Mouse (Mus musculus) myocyte (in vitro differentiated cells): ENCODE results near the gene Pard6a. TPM values are rescaled to one million over a fixed set of nuclear protein-coding genes. Genes with fewer than 3 reads are reported as not detected.

ENCODE experiments used
- H3K27me3 ChIP-seq: one replicate; pipeline ENCODE4 v1.6.1; 2011; ENCODE audit not compliant: control insufficient read depth, insufficient read depth, insufficient read length
- H3K36me3 ChIP-seq: one replicate; pipeline ENCODE4 v1.6.1; 2011; ENCODE audit not compliant: control insufficient read depth, insufficient read depth
- H3K4me2 ChIP-seq: one replicate; pipeline ENCODE4 v1.6.1; 2011; ENCODE audit warnings: low read depth, control low read depth
- H3K4me3 ChIP-seq: one replicate; pipeline ENCODE4 v1.5.1; 2011; ENCODE audit warnings: mild to moderate bottlenecking, control low read depth, moderate library complexity
- H3K79me2 ChIP-seq: one replicate; pipeline ENCODE4 v1.6.1; 2011; ENCODE audit not compliant: control insufficient read depth, insufficient read depth
- H3ac ChIP-seq: one replicate; pipeline ENCODE4 v1.6.1; 2011; ENCODE audit not compliant: control insufficient read depth, insufficient read length
- CEBPB ChIP-seq: IDR thresholded peaks from 2 replicates; pipeline ENCODE4 v1.6.1; 2011; ENCODE audit warnings: mild to moderate bottlenecking, moderate library complexity; ENCODE audit not compliant: poor library complexity, insufficient read depth, severe bottlenecking
- E2F4 ChIP-seq: IDR thresholded peaks from one replicate; pipeline ENCODE4 v1.6.1; 2011; ENCODE audit warnings: mild to moderate bottlenecking, control low read depth, moderate library complexity; ENCODE audit not compliant: insufficient read depth
- MAX ChIP-seq: IDR thresholded peaks from one replicate; pipeline ENCODE4 v1.6.1; 2011; ENCODE audit warnings: low read depth, mild to moderate bottlenecking, control low read depth
- MYOD1 ChIP-seq, 3 experiments: IDR thresholded peaks; one replicate each; pipeline ENCODE4 v1.6.1; 2011; ENCODE audit warnings: control low read depth in 2 of 3, low read depth in 2 of 3, mild to moderate bottlenecking in 2 of 3, moderate library complexity in 1 of 3; ENCODE audit not compliant: insufficient read length in 2 of 3, control insufficient read depth in 1 of 3
- MYOG ChIP-seq, 3 experiments: IDR thresholded peaks; one replicate each; pipeline ENCODE4 v1.6.1; 2011; ENCODE audit warnings: control low read depth in 2 of 3, low read depth in 2 of 3, mild to moderate bottlenecking in 2 of 3; ENCODE audit not compliant: insufficient read length in 2 of 3, control insufficient read depth in 1 of 3, insufficient read depth in 1 of 3
- POLR2A ChIP-seq: IDR thresholded peaks from one replicate; pipeline ENCODE4 v1.6.1; 2011; ENCODE audit warnings: low read depth, mild to moderate bottlenecking, control low read depth, moderate library complexity; ENCODE audit not compliant: insufficient read length
- POLR2AphosphoS2 ChIP-seq: IDR thresholded peaks from one replicate; pipeline ENCODE4 v1.6.1; 2011; ENCODE audit warnings: low read depth, control low read depth; ENCODE audit not compliant: insufficient read length
- REST ChIP-seq: IDR thresholded peaks from one replicate; pipeline ENCODE4 v1.6.1; 2011; ENCODE audit warnings: mild to moderate bottlenecking, control low read depth, moderate library complexity; ENCODE audit not compliant: insufficient read depth, insufficient read length
- SRF ChIP-seq: IDR thresholded peaks from one replicate; pipeline ENCODE4 v1.6.1; 2011; ENCODE audit warnings: low read depth; ENCODE audit not compliant: control insufficient read depth, insufficient read length
- TCF12 ChIP-seq: IDR thresholded peaks from one replicate; pipeline ENCODE4 v1.6.1; 2011; ENCODE audit warnings: mild to moderate bottlenecking, control low read depth; ENCODE audit not compliant: poor library complexity, insufficient read depth, severe bottlenecking
- TCF3 ChIP-seq: IDR thresholded peaks from one replicate; pipeline ENCODE4 v1.6.1; 2011; ENCODE audit warnings: low read depth, control low read depth; ENCODE audit not compliant: insufficient read length
- USF1 ChIP-seq: IDR thresholded peaks from one replicate; pipeline ENCODE4 v1.6.1; 2011; ENCODE audit warnings: low read depth, mild to moderate bottlenecking, control low read depth, moderate library complexity
- polyA plus RNA-seq: library from polyadenylated mRNA; unstranded; fragments of >200 nt; fragmentation: generic; extraction: Trizol; gene quantifications from one replicate; pipeline ENCODE4 v1.2.1, GENCODE M21; 2012; ENCODE audit warnings: missing spikeins

The Pard6a gene
- polyA plus RNA-seq = 32.1 TPM

DNA sequence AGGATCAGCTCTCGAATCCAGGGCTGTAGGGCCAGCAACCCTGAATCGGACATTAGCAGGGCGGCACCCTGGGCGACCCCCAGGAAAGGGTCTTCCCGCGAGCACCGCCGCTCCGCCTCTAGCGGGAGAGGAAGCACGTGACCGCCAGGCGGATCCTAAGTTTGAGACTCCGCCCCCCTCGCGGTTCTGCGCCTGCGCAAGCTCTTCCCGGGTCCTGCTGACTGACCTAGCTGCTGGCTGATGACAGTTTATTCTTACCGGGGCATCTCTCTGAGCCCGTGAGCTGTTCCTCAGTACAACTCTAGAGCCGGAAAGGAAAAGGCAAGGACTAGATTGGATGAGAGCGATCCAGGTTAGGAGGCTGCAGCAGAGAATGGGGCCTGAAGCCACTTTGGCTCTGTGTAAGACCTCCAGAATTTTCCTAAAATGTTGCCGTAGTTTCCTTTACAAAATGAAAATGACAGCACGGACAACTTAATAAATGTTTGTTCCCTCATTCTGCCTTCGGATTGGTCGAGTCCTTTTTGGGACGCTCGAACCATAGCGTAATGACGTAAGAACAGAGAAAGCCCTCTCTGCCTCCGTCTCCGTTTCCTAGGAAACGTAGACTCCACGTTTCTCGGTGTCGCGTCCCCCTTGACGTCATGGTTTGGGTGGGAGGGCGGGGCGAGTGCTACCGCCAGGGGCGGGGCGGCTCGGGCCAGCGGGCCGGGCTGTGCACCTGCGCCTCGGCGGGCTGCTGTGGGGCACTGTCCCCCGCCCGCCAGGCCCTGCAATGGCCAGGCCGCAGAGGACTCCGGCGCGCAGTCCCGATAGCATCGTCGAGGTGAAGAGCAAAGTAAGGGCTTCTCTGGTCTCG, at the start of gene Pard6a, which contains the start of gene Acd:
Pard6a (plus strand) TSS at position 183 of the 859 bp plus-strand sequence.
Acd (minus strand) TSS at position 137 of the 859 bp plus-strand sequence.
- Histone ChIP-seq H3ac (peak within 1 kb of the TSS; percentile 6), H3K27me3 (no peaks in the 10 kb centered on the region), H3K4me3 (peak within 1 kb of the TSS; percentile 91), H3K4me2 (peak within 1 kb of the TSS; percentile 99), H3K79me2 (peaks cover under 1% of the 10 kb centered on the region), H3K36me3 (peaks cover 3% of the 10 kb centered on the region)
- no peak for TF ChIP-seq MAX
- peak in 2 of 3 experiments; percentile 47 to 57 for TF ChIP-seq MYOG (IDR thresholded peaks at IDR 0.05; ENCODE audit: control insufficient read depth in 1 of 3, insufficient read depth in 1 of 3, insufficient read length in 2 of 3, low read depth in 2 of 3)
- no peak for TF ChIP-seq E2F4
- peak; percentile 79 for TF ChIP-seq POLR2A
- TF ChIP-seq SRF = no peak
- TF ChIP-seq TCF12 = no peak
- TF ChIP-seq REST = no peak
- TF ChIP-seq MYOD1 (IDR thresholded peaks at IDR 0.05; ENCODE audit: control insufficient read depth in 1 of 3, insufficient read length in 2 of 3, low read depth in 2 of 3) = peak in 1 of 3 experiments; percentile 70
- peak; percentile 89 for TF ChIP-seq POLR2AphosphoS2
- TF ChIP-seq CEBPB = peak; percentile 17; the same call in 1 of the 2 replicates
- TF ChIP-seq TCF3 = no peak
- peak; percentile 94 for TF ChIP-seq USF1

DNA sequence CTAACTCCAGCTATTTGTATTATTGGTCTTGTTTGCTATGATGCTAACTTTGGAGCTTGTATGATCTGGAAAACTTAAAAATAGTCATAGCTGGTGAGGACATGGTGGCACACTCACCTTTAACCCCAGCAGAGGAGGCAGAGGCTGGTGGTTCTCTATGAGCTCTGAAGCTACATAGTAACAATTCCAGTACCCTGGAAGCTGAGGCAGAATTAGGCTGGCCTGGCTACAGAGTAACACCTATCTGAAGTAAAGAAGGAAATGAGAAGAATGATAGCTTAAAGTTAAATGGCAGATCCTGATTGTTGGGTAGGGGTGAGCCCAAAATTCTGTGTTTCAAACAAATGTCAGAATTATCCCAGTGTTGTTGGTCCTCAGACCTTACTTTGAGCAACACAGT, 43.3 kb upstream of the Pard6a start:
- Histone ChIP-seq H3ac (no peak overlapping the region), H3K79me2 (peaks cover 92% of the 10 kb centered on the region), H3K4me2 (no peak overlapping the region), H3K36me3 (peaks cover 8% of the 10 kb centered on the region), H3K27me3 (no peaks in the 10 kb centered on the region), H3K4me3 (no peak overlapping the region)
- TF ChIP-seq REST (no peak), USF1 (no peak), POLR2AphosphoS2 (no peak)

DNA sequence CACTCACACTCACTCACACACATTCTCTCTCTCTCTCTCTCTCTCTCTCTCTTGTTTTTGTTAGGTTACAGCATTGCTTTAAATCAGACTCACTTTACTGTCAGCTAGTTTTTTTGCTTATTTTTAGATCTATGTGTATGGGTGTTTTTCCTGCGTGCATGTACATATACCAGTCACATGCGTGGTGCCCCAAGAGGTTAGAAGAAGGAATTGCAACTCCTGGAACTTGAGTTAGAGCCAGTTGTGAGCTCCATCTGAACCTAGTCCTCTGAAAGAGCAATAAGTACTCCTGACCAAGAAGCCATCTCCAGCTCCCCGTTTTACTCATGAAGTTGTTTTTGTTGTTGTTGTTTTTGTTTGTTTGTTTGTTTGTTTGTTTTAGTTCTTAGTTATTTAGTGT, 39.8 kb upstream of the Pard6a start:
- Histone ChIP-seq H3K27me3 (no peaks in the 10 kb centered on the region), H3K36me3 (peaks cover 23% of the 10 kb centered on the region), H3K79me2 (peaks cover 62% of the 10 kb centered on the region), H3ac (no peak overlapping the region), H3K4me3 (no peak overlapping the region), H3K4me2 (no peak overlapping the region)
- TF ChIP-seq TCF12 (no peak), MYOD1 (IDR thresholded peaks at IDR 0.05; ENCODE audit: control insufficient read depth in 1 of 3, insufficient read length in 2 of 3, low read depth in 2 of 3) (no peak), REST (no peak), MYOG (IDR thresholded peaks at IDR 0.05; ENCODE audit: control insufficient read depth in 1 of 3, insufficient read depth in 1 of 3, insufficient read length in 2 of 3, low read depth in 2 of 3) (no peak), POLR2A (no peak), MAX (no peak), SRF (no peak), TCF3 (no peak)

DNA sequence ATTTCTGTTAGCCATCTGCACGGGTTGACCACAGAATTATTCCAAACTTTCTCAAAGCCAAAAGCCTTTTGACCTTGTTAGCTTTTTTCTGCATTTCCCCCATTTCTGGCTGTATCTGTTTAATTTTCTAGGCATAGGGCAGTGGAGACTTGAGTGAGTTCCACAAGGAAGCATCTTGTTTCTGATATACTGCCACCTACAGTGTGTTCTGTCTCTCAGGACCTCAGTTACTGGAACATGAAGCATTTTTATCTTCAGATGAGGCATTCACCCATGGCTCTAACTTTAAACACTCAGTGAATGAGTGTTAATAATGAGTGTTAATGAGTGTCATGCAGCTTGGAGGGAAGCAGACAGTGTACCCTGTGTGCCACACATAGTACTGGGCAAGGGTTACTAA, 23.1 kb upstream of the Pard6a start:
- Histone ChIP-seq H3K36me3 (peaks cover 37% of the 10 kb centered on the region), H3K79me2 (no peaks in the 10 kb centered on the region), H3K4me3 (no peak overlapping the region), H3K27me3 (no peaks in the 10 kb centered on the region), H3ac (no peak overlapping the region), H3K4me2 (no peak overlapping the region)
- TF ChIP-seq REST (no peak), E2F4 (no peak), CEBPB (no peak), MYOD1 (IDR thresholded peaks at IDR 0.05; ENCODE audit: control insufficient read depth in 1 of 3, insufficient read length in 2 of 3, low read depth in 2 of 3) (no peak), TCF12 (no peak), SRF (no peak), POLR2A (no peak), MAX (no peak), MYOG (IDR thresholded peaks at IDR 0.05; ENCODE audit: control insufficient read depth in 1 of 3, insufficient read depth in 1 of 3, insufficient read length in 2 of 3, low read depth in 2 of 3) (no peak), TCF3 (no peak), USF1 (no peak), POLR2AphosphoS2 (no peak)

DNA sequence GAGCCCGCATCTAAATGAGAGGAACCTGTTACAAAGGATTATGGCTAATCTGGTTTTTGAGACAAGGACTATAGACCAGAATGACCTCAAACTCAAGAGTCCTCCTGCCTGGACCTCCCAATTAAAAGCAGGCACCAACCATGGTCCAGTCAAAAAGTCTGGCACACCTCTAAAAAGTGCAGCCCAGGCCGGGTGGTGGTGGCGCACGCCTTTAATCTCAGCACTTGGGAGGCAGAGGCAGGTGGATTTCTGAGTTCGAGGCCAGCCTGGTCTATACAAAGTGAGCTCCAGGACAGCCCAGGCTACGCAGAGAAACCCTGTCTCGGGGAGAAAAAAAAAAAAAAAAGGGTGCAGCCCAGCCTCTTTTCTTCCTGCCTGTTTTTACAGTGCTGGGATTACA, 15.6 kb upstream of the Pard6a start:
- TF ChIP-seq MAX = no peak
- TF ChIP-seq CEBPB = no peak
- TF ChIP-seq MYOD1 (IDR thresholded peaks at IDR 0.05; ENCODE audit: control insufficient read depth in 1 of 3, insufficient read length in 2 of 3, low read depth in 2 of 3) = no peak
- no peak for TF ChIP-seq SRF
- no peak for TF ChIP-seq TCF12
- no peak for TF ChIP-seq E2F4
- TF ChIP-seq TCF3 = no peak
- TF ChIP-seq REST = no peak
- TF ChIP-seq POLR2AphosphoS2 = no peak
- no peak for TF ChIP-seq POLR2A
- no peak for TF ChIP-seq MYOG (IDR thresholded peaks at IDR 0.05; ENCODE audit: control insufficient read depth in 1 of 3, insufficient read depth in 1 of 3, insufficient read length in 2 of 3, low read depth in 2 of 3)
- no peak for TF ChIP-seq USF1
- Histone ChIP-seq H3ac (no peak overlapping the region), H3K79me2 (no peaks in the 10 kb centered on the region), H3K4me2 (no peak overlapping the region), H3K4me3 (no peak overlapping the region), H3K36me3 (peaks cover 16% of the 10 kb centered on the region), H3K27me3 (no peaks in the 10 kb centered on the region)
